Mouse (Mus musculus): Measurements from ENCODE around the gene Gm45785.
A peak's percentile ranks its signal among the peaks of the same experiment; 100 is the strongest.

The Gm45785 gene

GRCm38 (mm10) chr7:140831447-140831846 lies 24.7 kb downstream of the Gm45785 start:
- DNase-seq (ENCODE audit: low spot score in 2 of 2), result no peak

- peak; percentile 72 to 80 for DNase-seq (ENCODE audit: low spot score in 2 of 2)
Observed at GRCm38 (mm10) chr7:140828171-140828881, 27.8 kb downstream of the Gm45785 start.

GRCm38 (mm10) chr7:140822731-140823130 lies 33.4 kb downstream of the Gm45785 start:
- DNase-seq (ENCODE audit: low spot score in 2 of 2), result no peak

- DNase-seq (ENCODE audit: low spot score in 2 of 2), result peak; percentile 58 to 64
Observed at GRCm38 (mm10) chr7:140821653-140822329, 34.3 kb downstream of the Gm45785 start, which contains the start of gene Zfp941. Gene Zfp941, minus strand, starts transcription at chr7:140822178.

- DNase-seq (ENCODE audit: low spot score in 2 of 2), result peak in 1 of 2 experiments; percentile 31
Observed at GRCm38 (mm10) chr7:140821305-140821652, 34.9 kb downstream of the Gm45785 start.

GRCm38 (mm10) chr7:140820173-140820572 lies 36.0 kb downstream of the Gm45785 start:
- DNase-seq (ENCODE audit: low spot score in 2 of 2), result no peak

GRCm38 (mm10) chr7:140812850-140813249 lies 43.3 kb downstream of the Gm45785 start:
- no peak for DNase-seq (ENCODE audit: low spot score in 2 of 2)

GRCm38 (mm10) chr7:140811714-140812113 lies 44.4 kb downstream of the Gm45785 start:
- no peak for DNase-seq (ENCODE audit: low spot score in 2 of 2)

GRCm38 (mm10) chr7:140810496-140810895 lies 45.6 kb downstream of the Gm45785 start:
- DNase-seq (ENCODE audit: low spot score in 2 of 2), result no peak

GRCm38 (mm10) chr7:140805704-140806103 lies 50.4 kb downstream of the Gm45785 start:
- DNase-seq (ENCODE audit: low spot score in 2 of 2), result peak; percentile 45 to 49

- no peak for DNase-seq (ENCODE audit: low spot score in 2 of 2)
Observed at GRCm38 (mm10) chr7:140802629-140803028, 53.5 kb downstream of the Gm45785 start.

- DNase-seq (ENCODE audit: low spot score in 2 of 2), result no peak
Observed at GRCm38 (mm10) chr7:140798212-140798611, 57.9 kb downstream of the Gm45785 start.

GRCm38 (mm10) chr7:140797619-140798018 lies 58.5 kb downstream of the Gm45785 start:
- no peak for DNase-seq (ENCODE audit: low spot score in 2 of 2)

- DNase-seq (ENCODE audit: low spot score in 2 of 2), result no peak
Observed at GRCm38 (mm10) chr7:140793541-140793940, 62.6 kb downstream of the Gm45785 start.

GRCm38 (mm10) chr7:140788053-140788435 lies 68.1 kb downstream of the Gm45785 start:
- DNase-seq (ENCODE audit: low spot score in 2 of 2), result no peak

- no peak for DNase-seq (ENCODE audit: low spot score in 2 of 2)
Observed at GRCm38 (mm10) chr7:140787406-140788052, 68.6 kb downstream of the Gm45785 start, which contains the start of gene Syce1. Gene Syce1, minus strand, starts transcription at chr7:140787852.

GRCm38 (mm10) chr7:140780548-140780947 lies 75.6 kb downstream of the Gm45785 start:
- DNase-seq (ENCODE audit: low spot score in 2 of 2), result no peak
